ENCODE assay signal across 7 mouse cellular contexts in genomic region chr3:61365779-61366373, GRCm38 (mm10). TPM values are rescaled to one million over a fixed set of nuclear protein-coding genes. Genes with fewer than 3 reads are reported as not detected.
A peak's percentile ranks its signal among the peaks of the same experiment; 100 is the strongest.
DNase-seq lines count a peak whose midpoint lies in the region; ATAC-seq and TF ChIP-seq lines count a peak whose summit lies in the region.

TSS of gene B430305J03Rik (minus strand) at chr3:61365951.

- H3K4me3 ChIP-seq in heart, embryonic 16.5 days (ENCODE audit: low read length): peak within 1 kb of the TSS; percentile 94
- peak within 1 kb of the TSS; percentile 81 for H3K4me3 ChIP-seq in limb, embryonic 14.5 days (replicated peaks; ENCODE audit: low read length)
- H3K4me3 ChIP-seq in midbrain, postnatal 0 days (ENCODE audit: low read depth, low read length): peak within 1 kb of the TSS; percentile 95

- peak within 1 kb of the TSS; percentile 89 for H3K9ac ChIP-seq in heart, embryonic 16.5 days (ENCODE audit: low read length)
- H3K9ac ChIP-seq in limb, embryonic 14.5 days (ENCODE audit: low read depth, low read length, severe bottlenecking): peak within 1 kb of the TSS; percentile 81
- H3K9ac ChIP-seq in midbrain, postnatal 0 days (replicated peaks; ENCODE audit: low read length, poor library complexity, severe bottlenecking): peak within 1 kb of the TSS; percentile 91

- H3K27ac ChIP-seq in heart, embryonic 16.5 days (ENCODE audit: low read length): peak within 1 kb of the TSS; percentile 87
- H3K27ac ChIP-seq in limb, embryonic 14.5 days (replicated peaks; ENCODE audit: low read depth, low read length): peak within 1 kb of the TSS; percentile 49
- peak within 1 kb of the TSS; percentile 85 for H3K27ac ChIP-seq in midbrain, postnatal 0 days (ENCODE audit: low read depth, low read length)

- no peaks in the 10 kb centered on the region for H3K36me3 ChIP-seq in heart, embryonic 16.5 days (ENCODE audit: control insufficient read depth, insufficient read depth)
- H3K36me3 ChIP-seq in limb, embryonic 14.5 days (ENCODE audit: control insufficient read depth, insufficient read depth, low read length): no peaks in the 10 kb centered on the region
- no peaks in the 10 kb centered on the region for H3K36me3 ChIP-seq in midbrain, postnatal 0 days (ENCODE audit: insufficient read depth, low read length)

- H3K4me2 ChIP-seq in heart, embryonic 16.5 days (ENCODE audit: low read depth, low read length): peak within 1 kb of the TSS; percentile 96
- peak within 1 kb of the TSS; percentile 79 for H3K4me2 ChIP-seq in limb, embryonic 14.5 days (replicated peaks; ENCODE audit: low read depth, low read length, severe bottlenecking)
- peak within 1 kb of the TSS; percentile 96 for H3K4me2 ChIP-seq in midbrain, postnatal 0 days (ENCODE audit: low read depth, low read length, poor library complexity, severe bottlenecking)

- no peak for TF ChIP-seq CTCF in midbrain, postnatal 0 days (IDR thresholded peaks at IDR 0.05)

- peak; percentile 6 to 27 for DNase-seq in spleen, adult 18-20 months
- DNase-seq in spleen, postnatal 14 days (ENCODE audit: low spot score in 2 of 2): no peak
- DNase-seq in c-Kit-positive CD71-positive TER-119-positive erythroid progenitor cells, embryonic 14.5 days (ENCODE audit: low spot score): peak; percentile 12
- DNase-seq in limb, embryonic 14.5 days (ENCODE audit: low spot score): peak; percentile 39
- DNase-seq in midbrain, postnatal 0 days (ENCODE audit: low spot score): peak; percentile 22

- WGBS in heart, embryonic 16.5 days: 2% methylated on average over 10 of the region's 10 CpGs
- 4% methylated on average over 10 of the region's 10 CpGs for WGBS in limb, embryonic 14.5 days
- 1% methylated on average over 10 of the region's 10 CpGs for WGBS in midbrain, postnatal 0 days

- peaks cover 21% of the 10 kb centered on the region for H3K4me1 ChIP-seq in heart, embryonic 16.5 days (ENCODE audit: control insufficient read depth, insufficient read depth, low read length)
- peaks cover 5% of the 10 kb centered on the region for H3K4me1 ChIP-seq in limb, embryonic 14.5 days (ENCODE audit: control insufficient read depth, insufficient read depth, low read length)
- peaks cover 13% of the 10 kb centered on the region; the same call in 1 of the 2 replicates for H3K4me1 ChIP-seq in midbrain, postnatal 0 days (ENCODE audit: insufficient read depth, low read length)

- ATAC-seq in heart, embryonic 16.5 days (replicated peaks; ENCODE audit: extremely low read depth, insufficient read depth, low FRiP score): no peak
- ATAC-seq in limb, embryonic 14.5 days (ENCODE audit: low FRiP score, low read depth): no peak
- no peak for ATAC-seq in midbrain, postnatal 0 days (ENCODE audit: low FRiP score)
- ATAC-seq in monocyte, adult 5-6 weeks (replicated peaks; ENCODE audit: insufficient number of reproducible peaks, low FRiP score, low TSS enrichment, poor library complexity, severe bottlenecking): no peak

- H3K9me3 ChIP-seq in heart, embryonic 16.5 days (replicated peaks; ENCODE audit: control insufficient read depth, low read length): no peaks in the 10 kb centered on the region
- H3K9me3 ChIP-seq in limb, embryonic 14.5 days (ENCODE audit: control insufficient read depth, low read length): no peaks in the 10 kb centered on the region
- H3K9me3 ChIP-seq in midbrain, postnatal 0 days (ENCODE audit: low read length): no peaks in the 10 kb centered on the region

- H3K27me3 ChIP-seq in heart, embryonic 16.5 days (ENCODE audit: control insufficient read depth, insufficient read depth, low read length): no peaks in the 10 kb centered on the region
- H3K27me3 ChIP-seq in limb, embryonic 14.5 days (ENCODE audit: control insufficient read depth, insufficient read depth, low read length): no peaks in the 10 kb centered on the region
- H3K27me3 ChIP-seq in midbrain, postnatal 0 days (ENCODE audit: insufficient read depth, low read length): no peaks in the 10 kb centered on the region

- TF ChIP-seq POLR2A in limb, embryonic 14.5 days (IDR thresholded peaks at IDR 0.05; ENCODE audit: borderline replicate concordance, extremely low read depth, insufficient read depth, insufficient read length): no peak

RNA-seq across cellular contexts. Expression of gene B430305J03Rik, which starts in this region (rescaled TPM):
- not detected in 2 replicates for polyA plus RNA-seq in heart, embryonic 16.5 days (2015; fragmentation: Nextera tagmentation; extraction: Ambion mirVana)
- 0.34 and 0.35 TPM in 2 replicates for polyA plus RNA-seq in limb, embryonic 14.5 days (2012; rRNA removed)
- not detected in 2 replicates for polyA plus RNA-seq in limb, embryonic 14.5 days (2014; fragmentation: Nextera tagmentation; extraction: Ambion mirVana)
- 1.8 and 2.6 TPM in 2 replicates for total RNA-seq in midbrain, postnatal 0 days (2014; rRNA removed)
- not detected in 2 replicates for polyA plus RNA-seq in midbrain, postnatal 0 days (2015; fragmentation: Nextera tagmentation; extraction: Ambion mirVana)
- 1.1 to 1.9 TPM (median 1.7 TPM) in 3 replicates for total RNA-seq in monocyte, adult 5-6 weeks (2017)

Comparison
In these comparisons a context has a peak if more than half of its experiments do, and no peak if none do; other contexts are left out.
1. DNase-seq: peak in spleen, adult 18-20 months (2 of 2), c-Kit-positive CD71-positive TER-119-positive erythroid progenitor cells, embryonic 14.5 days (single experiment) and midbrain, postnatal 0 days (single experiment); none in spleen, postnatal 14 days (0 of 2).
2. Peak in DNase-seq, H3K4me3 ChIP-seq, H3K27ac ChIP-seq, H3K9ac ChIP-seq and H3K4me2 ChIP-seq in limb, embryonic 14.5 days; RNA of the gene not detected or under 1 TPM.
3. Peak in every context shown above with its lines, with median percentiles within 50 percentile points of each other: H3K27ac ChIP-seq, H3K4me2 ChIP-seq, H3K4me3 ChIP-seq and H3K9ac ChIP-seq.